Mouse (Mus musculus): ENCODE measurements at regions not wholly inside any gene's neighbourhood (a gene's known extent, or its start where the extent isn't known, plus 50 kb on each side); places are given as distances from the start of the nearest gene placed in this dataset.

DNA sequence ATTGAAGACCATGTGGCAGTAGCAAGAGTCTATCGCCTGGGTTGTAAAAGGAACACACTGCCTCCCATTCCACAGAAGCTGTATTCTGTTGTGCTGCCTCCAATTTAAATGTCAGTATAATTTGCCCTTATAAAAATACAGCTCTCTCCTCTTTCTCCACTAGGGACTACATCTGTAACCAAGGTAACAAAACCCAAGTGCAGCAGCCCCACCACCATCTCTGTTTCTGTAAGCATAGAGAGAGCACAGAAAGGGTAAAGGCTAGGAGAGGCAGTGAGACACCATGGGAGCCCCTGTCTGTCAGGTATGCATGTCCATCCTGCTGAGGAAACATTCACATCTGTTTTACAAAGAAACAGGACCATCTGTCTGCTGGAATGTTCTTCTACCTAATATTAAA, 344.4 kb downstream of the Ccser2 start:
- no peak for DNase-seq (ENCODE audit: low spot score in 2 of 2)

DNA sequence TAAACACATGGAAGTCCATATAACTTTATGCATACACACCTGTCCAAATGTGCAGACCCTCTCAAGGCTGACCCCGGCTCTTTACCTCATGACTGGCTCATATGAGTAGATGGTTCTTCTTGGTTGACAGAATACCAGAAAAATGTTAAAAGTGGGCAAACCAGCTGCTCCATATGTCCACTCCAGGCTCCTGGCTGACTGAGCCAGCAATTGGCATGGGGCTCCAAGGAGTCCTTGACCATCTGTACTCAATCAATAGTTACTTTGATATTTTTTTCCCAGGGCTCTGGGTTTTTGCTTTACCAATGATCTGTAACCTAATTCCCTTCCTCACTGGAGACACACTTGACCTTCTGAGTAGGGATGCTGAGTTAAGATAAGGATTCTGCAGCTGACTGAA, 345.5 kb downstream of the Ccser2 start:
- DNase-seq (ENCODE audit: low spot score in 2 of 2), result no peak

DNA sequence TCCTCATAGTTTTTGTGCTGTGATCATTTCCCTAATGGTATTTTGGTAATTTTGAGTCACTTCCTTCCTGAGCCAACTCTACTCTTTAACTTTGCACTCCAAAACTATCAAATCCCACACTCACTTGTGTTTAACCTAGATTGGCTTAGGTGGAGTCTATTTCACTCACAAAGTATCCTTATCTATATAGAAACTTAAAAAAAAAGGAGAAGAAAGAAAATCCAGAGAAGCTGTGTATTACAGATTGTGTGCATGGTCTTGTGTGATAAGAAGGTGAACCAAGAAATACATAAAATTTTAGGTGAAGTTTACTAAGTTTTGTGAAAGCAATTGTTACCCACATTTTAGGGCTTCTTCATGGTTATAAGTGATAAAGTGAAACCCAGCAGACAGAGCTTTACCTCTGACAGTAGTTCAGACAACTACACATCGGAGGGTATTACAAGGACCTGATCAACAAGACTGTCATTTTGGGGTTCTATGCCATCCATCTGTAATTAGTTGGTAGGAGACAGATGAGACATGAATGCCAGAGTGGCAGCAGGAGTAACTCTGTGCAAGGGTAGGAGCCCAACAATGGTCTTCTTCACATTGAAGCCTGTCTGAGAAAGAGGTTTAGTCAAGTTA, 350.0 kb downstream of the Ccser2 start:
- no peak for DNase-seq (ENCODE audit: low spot score in 2 of 2)

GRCm38 (mm10) chr14:36617987-36618386, 350.6 kb downstream of the Ccser2 start:
- no peak for DNase-seq (ENCODE audit: low spot score in 2 of 2)

DNA sequence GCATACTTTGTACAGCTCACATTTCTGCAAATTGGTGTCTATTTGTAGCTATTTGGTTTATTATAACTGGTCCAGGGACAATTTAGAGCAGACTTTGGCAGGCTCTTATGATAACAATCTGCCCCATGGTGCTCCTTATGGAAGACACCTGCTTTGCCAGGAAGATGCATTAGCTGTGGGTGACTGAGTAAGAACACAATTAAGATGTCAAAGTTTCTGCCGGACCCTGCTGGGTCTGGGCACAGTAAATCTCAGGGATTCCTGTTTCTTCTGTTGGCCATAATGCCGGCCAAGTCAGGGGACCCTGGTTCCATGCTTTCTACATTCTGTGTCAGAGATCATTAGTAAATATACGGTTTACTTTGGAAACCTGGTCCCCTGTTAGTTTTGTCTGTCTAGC, 353.7 kb downstream of the Ccser2 start:
- no peak for DNase-seq (ENCODE audit: low spot score in 2 of 2)

- no peak for DNase-seq (ENCODE audit: low spot score in 2 of 2)
Measured at GRCm38 (mm10) chr14:36612860-36613259, 355.7 kb downstream of the Ccser2 start.

- peak in 1 of 2 experiments; percentile 11 for DNase-seq (ENCODE audit: low spot score in 2 of 2)
Measured at GRCm38 (mm10) chr14:36584065-36584635, 384.4 kb downstream of the Ccser2 start.

DNA sequence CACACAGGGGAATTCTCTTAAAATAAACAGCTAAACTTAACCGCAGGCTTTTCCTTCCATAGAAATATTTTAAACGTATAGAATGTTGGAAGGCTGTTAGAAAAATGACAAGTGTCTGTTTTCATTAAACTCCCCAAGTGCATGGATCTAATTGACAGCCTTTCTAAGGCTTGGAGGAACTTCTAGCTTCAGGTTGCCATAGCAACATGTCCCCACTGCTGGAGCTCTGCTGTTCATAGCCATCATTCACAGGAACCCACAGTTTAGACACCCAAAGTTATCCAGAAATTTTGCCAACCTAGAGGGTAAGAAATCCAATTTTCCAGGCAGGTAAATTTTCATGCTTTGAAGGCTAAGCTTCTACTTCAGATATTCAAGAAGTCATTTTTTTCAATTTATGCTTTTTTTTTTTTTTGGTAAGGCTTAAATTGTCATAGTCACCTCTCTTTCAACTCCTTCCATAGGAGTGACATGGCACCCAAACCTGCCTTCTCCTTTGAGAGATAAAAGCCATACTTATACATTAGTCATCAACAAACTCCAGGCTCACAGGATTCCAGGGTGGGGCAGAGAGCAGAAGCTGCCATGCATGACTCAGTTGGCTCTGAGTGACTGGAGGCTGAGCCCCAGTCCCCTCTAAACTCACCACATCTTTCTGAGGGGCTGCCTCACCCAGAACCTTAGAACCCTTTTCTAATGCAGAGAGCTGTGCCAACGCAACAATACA, 385.1 kb downstream of the Ccser2 start:
- DNase-seq (ENCODE audit: low spot score in 2 of 2), result no peak

GRCm38 (mm10) chr14:36563229-36563865, 405.2 kb downstream of the Ccser2 start:
- no peak for DNase-seq (ENCODE audit: low spot score in 2 of 2)

- no peak for DNase-seq (ENCODE audit: low spot score in 2 of 2)
Measured at GRCm38 (mm10) chr14:36537402-36537801, 431.2 kb downstream of the Ccser2 start.

DNA sequence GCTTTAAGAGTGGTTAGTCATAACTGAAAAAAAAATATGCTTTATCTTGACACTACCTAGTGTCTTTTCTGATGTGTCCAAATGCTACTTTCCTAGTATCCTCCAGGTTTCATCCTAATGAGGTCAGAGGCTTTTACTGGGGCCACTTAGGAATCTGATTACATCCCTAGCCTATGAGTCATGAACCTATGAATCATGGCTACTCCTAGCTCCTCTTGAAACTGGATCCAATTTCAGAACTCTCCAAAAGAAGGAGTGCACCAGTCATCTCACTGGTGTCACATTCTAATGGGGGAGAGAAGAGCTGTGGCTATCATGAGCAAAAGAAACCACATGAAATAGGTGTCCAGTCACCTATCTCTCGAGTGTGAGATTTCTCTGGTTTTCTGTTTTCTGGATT, 432.6 kb downstream of the 4930474N05Rik start:
- no peak for DNase-seq (ENCODE audit: low spot score in 2 of 2)

- peak; percentile 30 to 66 for DNase-seq (ENCODE audit: low spot score in 2 of 2)
Measured at GRCm38 (mm10) chr14:36525591-36526037, 430.9 kb downstream of the 4930474N05Rik start.

GRCm38 (mm10) chr14:36502076-36502994, 407.6 kb downstream of the 4930474N05Rik start:
- DNase-seq (ENCODE audit: low spot score in 2 of 2), result no peak

DNA sequence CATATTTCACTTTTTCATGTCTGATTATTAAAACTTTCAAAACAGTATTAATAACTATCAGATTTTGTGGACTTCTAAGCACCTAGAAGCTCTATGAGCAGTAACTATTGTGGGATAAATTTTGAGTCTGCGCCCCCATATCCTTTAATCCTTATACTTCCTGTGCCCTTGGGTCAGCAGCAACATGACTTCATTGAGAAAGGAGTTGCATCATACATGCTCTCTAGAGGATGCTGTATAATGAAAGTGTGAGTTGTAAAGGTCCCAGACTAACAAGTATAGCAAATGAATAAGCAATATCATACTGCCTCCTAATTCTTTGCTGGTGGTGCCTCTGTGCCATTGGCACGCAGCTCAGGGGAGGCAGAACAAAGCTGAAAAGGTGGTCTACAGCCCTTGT, 404.6 kb downstream of the 4930474N05Rik start:
- DNase-seq (ENCODE audit: low spot score in 2 of 2), result no peak

- DNase-seq (ENCODE audit: low spot score in 2 of 2), result no peak
Measured at GRCm38 (mm10) chr14:36485499-36485898, 390.8 kb downstream of the 4930474N05Rik start.

DNA sequence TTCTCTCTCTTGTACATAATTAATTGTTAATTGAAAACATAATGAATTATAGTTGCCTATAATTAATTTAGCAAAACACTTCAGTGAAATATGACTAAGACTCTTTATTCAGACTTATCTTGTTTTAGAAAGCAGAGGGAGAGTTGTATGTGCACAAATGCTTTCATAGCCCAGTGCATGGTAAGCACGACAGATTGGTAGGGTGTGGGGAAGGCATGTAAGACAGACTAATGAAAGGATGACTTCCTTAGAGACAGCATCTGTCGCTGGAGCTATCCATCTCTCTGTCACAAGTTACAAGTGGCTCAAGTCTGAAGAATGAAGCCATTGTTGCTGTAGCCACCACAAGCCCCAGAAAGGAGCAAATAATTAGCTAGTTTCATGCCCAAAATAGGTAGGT, 376.9 kb downstream of the 4930474N05Rik start:
- peak in 1 of 2 experiments; percentile 1 for DNase-seq (ENCODE audit: low spot score in 2 of 2)

DNA sequence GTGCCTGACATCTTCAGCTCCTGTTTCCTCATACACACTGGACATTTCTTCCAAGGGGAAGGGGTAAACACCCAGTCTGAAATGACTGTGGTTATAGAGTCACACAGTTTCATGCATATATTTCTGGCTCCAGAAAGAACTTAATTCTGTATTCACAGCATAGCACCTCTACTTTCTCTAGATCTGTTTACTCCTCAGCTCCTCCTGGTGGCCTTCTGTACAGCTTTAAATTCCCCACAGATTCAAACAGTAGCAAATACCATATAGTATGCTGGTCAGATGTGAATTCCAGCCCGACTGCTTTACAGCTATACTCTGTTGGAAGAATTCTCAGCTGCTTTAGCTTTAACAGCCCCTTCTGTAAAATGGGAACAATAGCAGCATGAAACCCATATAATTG, 375.6 kb downstream of the 4930474N05Rik start:
- DNase-seq (ENCODE audit: low spot score in 2 of 2), result no peak

- no peak for DNase-seq (ENCODE audit: low spot score in 2 of 2)
Measured at GRCm38 (mm10) chr14:36453049-36453448, 358.3 kb downstream of the 4930474N05Rik start.

- no peak for DNase-seq (ENCODE audit: low spot score in 2 of 2)
Measured at GRCm38 (mm10) chr14:36450126-36450525, 355.4 kb downstream of the 4930474N05Rik start.

DNA sequence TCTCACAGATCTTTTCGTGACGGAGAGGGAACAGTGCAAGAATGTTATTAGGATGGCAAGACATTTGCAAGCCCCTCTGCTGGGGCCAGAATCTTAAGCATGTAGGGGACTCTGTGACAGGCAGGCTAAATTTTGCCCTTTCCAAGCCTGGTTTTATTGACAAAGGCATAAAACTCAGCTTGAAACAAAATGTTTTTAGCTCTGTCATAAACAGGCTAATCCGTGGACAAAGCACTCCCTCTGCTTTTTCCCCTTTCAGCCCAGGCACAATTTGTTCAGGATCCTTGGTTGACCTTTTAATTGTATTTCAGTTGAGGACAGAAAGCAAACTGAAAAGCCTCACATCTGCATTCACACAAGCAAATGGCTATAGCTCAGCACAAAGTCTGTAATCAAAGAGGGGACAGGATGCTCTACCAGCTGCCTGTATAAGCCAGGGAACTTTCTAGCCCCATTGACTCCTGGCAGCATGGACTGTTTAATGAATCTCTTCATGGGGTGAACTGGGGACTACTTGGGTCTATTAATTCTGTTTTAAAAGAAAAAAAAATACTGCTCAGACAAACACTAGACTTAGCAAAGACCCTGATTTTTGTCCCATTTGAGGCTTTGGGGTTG, 320.0 kb downstream of the 4930474N05Rik start:
- DNase-seq (ENCODE audit: low spot score in 2 of 2), result no peak

DNA sequence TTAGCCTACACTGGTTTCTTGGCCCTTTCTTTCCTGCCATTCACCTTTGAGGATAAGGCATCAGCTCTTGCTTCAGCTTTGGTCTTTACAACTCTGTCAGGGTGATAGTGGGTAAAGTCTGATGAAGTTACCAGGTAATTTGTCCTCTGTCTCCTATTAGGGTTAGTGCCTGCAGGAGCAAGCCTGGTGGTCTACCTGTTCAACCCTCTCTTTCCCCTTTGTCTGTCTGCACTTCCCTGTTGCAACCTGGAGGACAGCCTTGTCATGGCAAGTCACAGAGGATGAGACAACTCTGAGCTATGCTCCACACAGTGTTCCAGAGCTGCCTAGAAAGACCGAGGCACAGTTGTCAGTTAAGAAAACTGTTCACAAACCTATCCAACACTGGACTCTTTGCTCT, 319.5 kb downstream of the 4930474N05Rik start:
- DNase-seq (ENCODE audit: low spot score in 2 of 2), result no peak

Data from right cerebral cortex, postnatal 36 days (tissue).